Comparison of ENCODE assay signal across 9 mouse cellular contexts in genomic region chr2:161147656-161148427, GRCm38 (mm10). TPM values are rescaled to one million over a fixed set of nuclear protein-coding genes. Genes with fewer than 3 reads are reported as not detected.
DNase-seq lines count a peak whose midpoint lies in the region; ATAC-seq lines count a peak whose summit lies in the region.
"Had no signal": no experiment of that assay in that cellular context is flagged by ENCODE, and none has a peak within 500 bp of the region (broad histone marks: within the 10 kb centered on the region; RNA-seq: fewer than 3 reads in every experiment).

No protein-coding gene starts in this region.

- H3K27ac ChIP-seq in hindbrain, embryonic 12.5 days: peak overlapping the region; percentile 76
- peak overlapping the region; percentile 87 for H3K27ac ChIP-seq in midbrain, embryonic 16.5 days (ENCODE audit: low read length)

- H3K9ac ChIP-seq in hindbrain, embryonic 12.5 days: no peak overlapping the region
- H3K9ac ChIP-seq in midbrain, embryonic 16.5 days (ENCODE audit: low read depth, low read length): no peak overlapping the region

- H3K4me2 ChIP-seq in hindbrain, embryonic 12.5 days (replicated peaks): no peak overlapping the region
- H3K4me2 ChIP-seq in midbrain, embryonic 16.5 days (ENCODE audit: low read length): peak overlapping the region; percentile 22

- ATAC-seq in hindbrain, embryonic 12.5 days (ENCODE audit: low FRiP score): peak; percentile 80
- ATAC-seq in midbrain, embryonic 16.5 days: peak; percentile 96

- H3K4me3 ChIP-seq in hindbrain, embryonic 12.5 days: no peak overlapping the region
- H3K4me3 ChIP-seq in midbrain, embryonic 16.5 days (ENCODE audit: low read depth, low read length): no peak overlapping the region
- H3K4me3 ChIP-seq: erythroblast, embryonic 14.5 days had no signal

- no peaks in the 10 kb centered on the region for H3K36me3 ChIP-seq in hindbrain, embryonic 12.5 days
- no peaks in the 10 kb centered on the region for H3K36me3 ChIP-seq in midbrain, embryonic 16.5 days (ENCODE audit: control insufficient read depth, insufficient read depth, low read length)

- peak; percentile 10 for DNase-seq in ES-CJ7 (ENCODE audit: low read depth, low spot score)
- DNase-seq in brain, adult 2 months (ENCODE audit: low read depth, low spot score): peak; percentile 82
- DNase-seq in B cell, adult 2 months: no peak
- DNase-seq in heart, adult 9 months (ENCODE audit: low spot score in 2 of 2): no peak
- no peak for DNase-seq in adrenal gland, postnatal 25 days
- no peak for DNase-seq in urinary bladder, adult 2 months (ENCODE audit: low spot score)

- peaks cover 11% of the 10 kb centered on the region for H3K4me1 ChIP-seq in hindbrain, embryonic 12.5 days
- peaks cover 23% of the 10 kb centered on the region for H3K4me1 ChIP-seq in midbrain, embryonic 16.5 days (ENCODE audit: control insufficient read depth, insufficient read depth, low read length)

- no peaks in the 10 kb centered on the region for H3K27me3 ChIP-seq in hindbrain, embryonic 12.5 days
- no peaks in the 10 kb centered on the region for H3K27me3 ChIP-seq in midbrain, embryonic 16.5 days (ENCODE audit: control insufficient read depth, insufficient read depth, low read depth, low read length)

- 59% methylated on average over 4 of the region's 4 CpGs for WGBS in hindbrain, embryonic 12.5 days
- 31% methylated on average over 4 of the region's 4 CpGs for WGBS in midbrain, embryonic 16.5 days

- H3K9me3 ChIP-seq in hindbrain, embryonic 12.5 days (replicated peaks): no peaks in the 10 kb centered on the region
- no peaks in the 10 kb centered on the region for H3K9me3 ChIP-seq in midbrain, embryonic 16.5 days (replicated peaks; ENCODE audit: control insufficient read depth, low read length, poor library complexity, severe bottlenecking)

RNA-seq across cellular contexts. Expression of gene Chd6, which starts 39.0 kb away (rescaled TPM):
- polyA plus RNA-seq in hindbrain, embryonic 12.5 days (2016; fragmentation: Nextera tagmentation; extraction: Ambion mirVana): 42.0 and 48.2 TPM in 2 replicates
- 30.8 and 36.9 TPM in 2 replicates for polyA plus RNA-seq in midbrain, embryonic 16.5 days (2015; fragmentation: Nextera tagmentation; extraction: Ambion mirVana)
- total RNA-seq in adrenal gland, postnatal 25 days (2021): 51.7 and 52.7 TPM in 2 replicates
- 26.4 and 27.6 TPM in 2 replicates for polyA plus RNA-seq in urinary bladder, adult 2 months (2012; rRNA removed)

Comparison
In these comparisons a context has a peak if more than half of its experiments do, and no peak if none do; other contexts are left out.
1. DNase-seq: peak in ES-CJ7 (single experiment) and brain, adult 2 months (single experiment); none in B cell, adult 2 months (0 of 2), heart, adult 9 months (0 of 2), adrenal gland, postnatal 25 days (single experiment) and urinary bladder, adult 2 months (single experiment).